Mouse (Mus musculus): ENCODE measurements at regions not wholly inside any gene's neighbourhood (a gene's known extent, or its start where the extent isn't known, plus 50 kb on each side); places are given as distances from the start of the nearest gene placed in this dataset. TPM values are rescaled to one million over a fixed set of nuclear protein-coding genes. Genes with fewer than 3 reads are reported as not detected.

GRCm38 (mm10) chr2:94233597-94233996 is 75.8 kb upstream of the Hsd17b12 start:
- H3K27me3 ChIP-seq (replicated peaks; ENCODE audit: insufficient read depth, low read length): no peaks in the 10 kb centered on the region
- H3K4me3 ChIP-seq (ENCODE audit: low read depth, low read length): no peak overlapping the region
- no peak overlapping the region for H3K27ac ChIP-seq (ENCODE audit: low read length)
- H3K36me3 ChIP-seq (ENCODE audit: insufficient read depth, low read length): no peaks in the 10 kb centered on the region
- 72% methylated on average over 7 of the region's 7 CpGs for WGBS
- TF ChIP-seq CTCF (IDR thresholded peaks at IDR 0.05) (no peak), EP300 (IDR thresholded peaks at IDR 0.05) (no peak)
- H3K4me2 ChIP-seq (replicated peaks; ENCODE audit: low read depth, low read length): no peak overlapping the region
- no peak for ATAC-seq
- no peaks in the 10 kb centered on the region for H3K4me1 ChIP-seq (ENCODE audit: insufficient read depth, low read depth, low read length)
- no peak for DNase-seq (ENCODE audit: low spot score)
- no peaks in the 10 kb centered on the region for H3K9me3 ChIP-seq (ENCODE audit: low read length)
- H3K9ac ChIP-seq (replicated peaks; ENCODE audit: low read depth): no peak overlapping the region

- Histone ChIP-seq H3K36me3 (ENCODE audit: insufficient read depth, low read length) (no peaks in the 10 kb centered on the region), H3K4me1 (ENCODE audit: insufficient read depth, low read depth, low read length) (no peaks in the 10 kb centered on the region), H3K27ac (ENCODE audit: low read length) (no peak overlapping the region), H3K4me2 (replicated peaks; ENCODE audit: low read depth, low read length) (no peak overlapping the region), H3K4me3 (ENCODE audit: low read depth, low read length) (no peak overlapping the region), H3K9ac (replicated peaks; ENCODE audit: low read depth) (no peak overlapping the region), H3K27me3 (replicated peaks; ENCODE audit: insufficient read depth, low read length) (no peaks in the 10 kb centered on the region), H3K9me3 (ENCODE audit: low read length) (no peaks in the 10 kb centered on the region)
- TF ChIP-seq CTCF (IDR thresholded peaks at IDR 0.05) (no peak), EP300 (IDR thresholded peaks at IDR 0.05) (no peak)
- peak; percentile 9 for DNase-seq (ENCODE audit: low spot score)
- no peak for ATAC-seq
- 53% methylated on average over 5 of the region's 5 CpGs for WGBS
Observed at GRCm38 (mm10) chr2:94219421-94219820, 61.7 kb upstream of the Hsd17b12 start.

- WGBS: 82% methylated on average over 3 of the region's 3 CpGs
- H3K27ac ChIP-seq (ENCODE audit: low read length): no peak overlapping the region
- no peak for DNase-seq (ENCODE audit: low spot score)
- no peaks in the 10 kb centered on the region for H3K9me3 ChIP-seq (ENCODE audit: low read length)
- H3K4me1 ChIP-seq (ENCODE audit: insufficient read depth, low read depth, low read length): no peaks in the 10 kb centered on the region
- no peaks in the 10 kb centered on the region for H3K36me3 ChIP-seq (ENCODE audit: insufficient read depth, low read length)
- no peak overlapping the region for H3K4me2 ChIP-seq (replicated peaks; ENCODE audit: low read depth, low read length)
- ATAC-seq: no peak
- H3K9ac ChIP-seq (replicated peaks; ENCODE audit: low read depth): no peak overlapping the region
- no peak overlapping the region for H3K4me3 ChIP-seq (ENCODE audit: low read depth, low read length)
- no peaks in the 10 kb centered on the region for H3K27me3 ChIP-seq (replicated peaks; ENCODE audit: insufficient read depth, low read length)
- no peak for TF ChIP-seq CTCF (IDR thresholded peaks at IDR 0.05)
- no peak for TF ChIP-seq EP300 (IDR thresholded peaks at IDR 0.05)
Observed at GRCm38 (mm10) chr2:94217481-94217880, 59.7 kb upstream of the Hsd17b12 start.

- Histone ChIP-seq H3K9me3 (ENCODE audit: low read length) (no peaks in the 10 kb centered on the region), H3K4me2 (replicated peaks; ENCODE audit: low read depth, low read length) (no peak overlapping the region), H3K9ac (replicated peaks; ENCODE audit: low read depth) (no peak overlapping the region), H3K27me3 (replicated peaks; ENCODE audit: insufficient read depth, low read length) (no peaks in the 10 kb centered on the region), H3K4me3 (ENCODE audit: low read depth, low read length) (no peak overlapping the region), H3K36me3 (ENCODE audit: insufficient read depth, low read length) (no peaks in the 10 kb centered on the region), H3K4me1 (ENCODE audit: insufficient read depth, low read depth, low read length) (no peaks in the 10 kb centered on the region), H3K27ac (ENCODE audit: low read length) (no peak overlapping the region)
- DNase-seq (ENCODE audit: low spot score) (no peak), ATAC-seq (no peak)
- TF ChIP-seq EP300 (IDR thresholded peaks at IDR 0.05) (no peak), CTCF (IDR thresholded peaks at IDR 0.05) (no peak)
- 78% methylated on average over 3 of the region's 3 CpGs for WGBS
Observed at GRCm38 (mm10) chr2:94215455-94215854, 57.7 kb upstream of the Hsd17b12 start.

MicroRNAs encoded in the stretch of these regions (microRNA counts, 519-probe panel; counts per million panel counts)
- microRNA mmu-miR-129-3p (not detected), microRNA mmu-miR-129-5p (not detected)

Small RNA genes in the stretch of these regions (microRNA-seq; reads per million reads assigned to microRNA genes)
- gene Mir129-2: not detected
- not detected for gene Mir129b

Data from lung, postnatal 0 days (tissue).